Mouse (Mus musculus) embryonic fibroblast, embryonic 13.5 days (primary cell): ENCODE measurements around the gene Nrxn1.

Experiments used
- CTCF ChIP-seq: IDR thresholded peaks from 2 replicates; pipeline ENCODE4 v1.5.1; 2011; ENCODE audit warnings: mild to moderate bottlenecking, control low read depth, low read length, moderate library complexity, borderline replicate concordance; ENCODE audit not compliant: insufficient read depth
- POLR2A ChIP-seq: IDR thresholded peaks from 2 replicates; pipeline ENCODE4 v1.6.1; 2011; ENCODE audit warnings: low read depth, mild to moderate bottlenecking, control low read depth, low read length, moderate library complexity

DNA sequence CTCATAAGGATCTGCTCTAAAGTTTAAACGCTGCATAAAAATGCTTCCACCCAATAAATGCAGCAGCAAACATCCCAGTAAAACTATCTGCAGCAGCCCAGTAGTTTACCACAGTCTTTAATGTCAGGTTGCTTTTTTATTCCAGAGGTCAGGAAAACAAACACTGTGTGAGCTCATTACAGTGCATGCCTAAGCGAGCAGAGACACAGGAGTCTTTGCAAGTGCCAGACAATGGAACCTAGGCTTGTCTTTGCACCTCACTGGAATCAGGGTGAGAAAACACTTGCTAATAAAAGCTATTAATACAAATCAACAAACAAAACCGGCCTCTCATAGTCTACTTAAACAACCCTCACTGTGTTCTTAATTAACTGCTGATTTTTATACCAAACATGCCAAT lies 365.7 kb downstream of the Nrxn1 start:
- TF ChIP-seq CTCF (no peak), POLR2A (no peak)
